In genomic region chr13:51632560-51633218, GRCm38 (mm10) we compare ENCODE assay signal across 23 mouse cellular contexts.
"Had no signal": no experiment of that assay in that cellular context is flagged by ENCODE, and none has a peak within 500 bp of the region (broad histone marks: within the 10 kb centered on the region; RNA-seq: fewer than 3 reads in every experiment).

No protein-coding gene starts in this region.

- DNase-seq: gastrocnemius, postnatal 14 days; gastrocnemius, postnatal 36 days; heart, adult 11 months; heart, adult 2 months; heart, postnatal 14 days; heart, postnatal 36 days; kidney, adult 18-20 months; kidney, adult 8-10 months; kidney, postnatal 10 days; kidney, postnatal 25 days; kidney, postnatal 4 days had no signal

- H3K36me3 ChIP-seq: heart, embryonic 13.5 days; heart, embryonic 15.5 days; hindbrain, embryonic 13.5 days; intestine, embryonic 15.5 days; liver, embryonic 12.5 days had no signal

- H3K9ac ChIP-seq: heart, embryonic 13.5 days; heart, embryonic 15.5 days; hindbrain, embryonic 13.5 days; intestine, embryonic 15.5 days; liver, embryonic 12.5 days; liver, embryonic 14.5 days had no signal

- H3K9me3 ChIP-seq: heart, embryonic 13.5 days; heart, embryonic 15.5 days; hindbrain, embryonic 13.5 days; intestine, embryonic 15.5 days; liver, embryonic 12.5 days had no signal

- ATAC-seq: hindbrain, embryonic 16.5 days; inflammation-experienced regulatory T-cells, adult 6 months; intestine, embryonic 15.5 days; intestine, postnatal 0 days; liver, embryonic 12.5 days had no signal

- H3K27me3 ChIP-seq: heart, embryonic 13.5 days; heart, embryonic 15.5 days; hindbrain, embryonic 13.5 days; intestine, embryonic 15.5 days had no signal

- H3K4me2 ChIP-seq: heart, embryonic 11.5 days; heart, embryonic 13.5 days; heart, embryonic 15.5 days; hindbrain, embryonic 13.5 days; intestine, embryonic 15.5 days; liver, embryonic 12.5 days had no signal

- H3K27ac ChIP-seq: heart, adult 2 months; heart, embryonic 13.5 days; heart, embryonic 15.5 days; hindbrain, embryonic 13.5 days; intestine, embryonic 15.5 days; layer of hippocampus, adult 2 months; left cerebral cortex, adult 2 months; liver, embryonic 12.5 days; liver, embryonic 14.5 days had no signal

- H3K4me3 ChIP-seq: heart, adult 2 months; heart, embryonic 13.5 days; heart, embryonic 15.5 days; hindbrain, embryonic 13.5 days; intestine, embryonic 15.5 days; layer of hippocampus, adult 2 months; left cerebral cortex, adult 2 months; liver, embryonic 12.5 days had no signal

- H3K4me1 ChIP-seq: heart, embryonic 13.5 days; heart, embryonic 15.5 days; hindbrain, embryonic 13.5 days; intestine, embryonic 15.5 days; liver, embryonic 12.5 days had no signal
